Mouse (Mus musculus) gastrocnemius, postnatal 25 days (tissue): ENCODE results near the gene Gm21818. TPM values are rescaled to one million over a fixed set of nuclear protein-coding genes. Genes with fewer than 3 reads are reported as not detected.
"Not testable (repeated sequence)": the region's sequence is repeated elsewhere in the genome, so short reads cannot be mapped to it uniquely, and the experiment has no call there.

Experiments
- DNase-seq: peaks from one replicate; pipeline ENCODE4 v3.0.0; 2022
- long read RNA-seq, 2 experiments: library from polyadenylated mRNA; stranded (forward); transcript quantifications; one replicate each; pipeline ENCODE4 v2.0.0; 2021
- total RNA-seq, 2 experiments: library from RNA; stranded (reverse); gene quantifications; 1 replicate in 1 of 2; 2 replicates in 1 of 2; pipeline ENCODE4 v1.2.3; 2021

Gene Gm21818
- total RNA-seq, result not detected
- long read RNA-seq, experiment 1, result 0 reads
- long read RNA-seq, experiment 2, result 0 reads

DNA sequence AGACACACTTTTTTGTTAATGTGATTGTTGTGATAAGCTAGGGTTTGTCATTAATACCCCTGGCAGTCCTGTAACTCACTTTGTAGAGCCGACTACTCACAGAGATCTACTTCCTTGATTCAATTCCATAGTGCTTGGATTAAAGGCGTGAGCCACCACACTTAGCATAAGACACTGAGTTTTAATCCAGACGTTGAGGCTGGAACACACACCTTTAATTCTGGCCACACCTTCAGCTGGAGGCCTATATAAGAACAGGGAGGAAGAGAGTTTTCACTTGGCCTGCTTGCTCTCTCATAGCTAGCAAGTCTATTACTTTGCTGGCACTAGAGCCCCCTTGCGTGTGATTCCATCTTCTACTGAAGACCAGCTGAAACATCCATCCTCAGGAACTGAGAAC, at the start of gene Gm21818:
TSS of gene Gm21818 (plus strand) at position 301 of the 400 bp plus-strand sequence.
- not testable (repeated sequence) for DNase-seq

DNA sequence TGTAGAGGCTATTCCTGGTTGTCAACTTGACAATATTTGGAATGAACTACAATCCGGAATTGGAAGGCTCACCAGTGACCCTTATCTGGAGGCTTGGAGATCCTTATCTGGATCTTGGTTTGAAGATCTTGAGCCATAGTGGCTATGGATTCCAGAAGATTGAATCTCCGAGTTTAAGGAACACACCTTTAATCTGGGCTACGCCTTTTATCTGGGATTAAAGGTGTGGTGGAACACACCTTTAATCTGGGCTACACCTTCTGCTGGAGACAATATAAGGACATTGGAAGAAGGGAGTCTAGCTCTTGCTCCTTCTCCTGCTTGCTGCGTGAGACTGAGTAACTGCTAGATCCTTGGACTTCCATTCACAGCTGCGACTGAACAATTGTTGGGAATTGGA, 32.3 kb upstream of the Gm21818 start, which contains the start of gene Gm20767:
TSS of gene Gm20767 (plus strand) at position 301 of the 400 bp plus-strand sequence.
- DNase-seq, result not testable (repeated sequence)

- DNase-seq, result not testable (repeated sequence)
Observed at GRCm38 (mm10) chr13:120142348-120142747, 29.9 kb upstream of the Gm21818 start.

DNA sequence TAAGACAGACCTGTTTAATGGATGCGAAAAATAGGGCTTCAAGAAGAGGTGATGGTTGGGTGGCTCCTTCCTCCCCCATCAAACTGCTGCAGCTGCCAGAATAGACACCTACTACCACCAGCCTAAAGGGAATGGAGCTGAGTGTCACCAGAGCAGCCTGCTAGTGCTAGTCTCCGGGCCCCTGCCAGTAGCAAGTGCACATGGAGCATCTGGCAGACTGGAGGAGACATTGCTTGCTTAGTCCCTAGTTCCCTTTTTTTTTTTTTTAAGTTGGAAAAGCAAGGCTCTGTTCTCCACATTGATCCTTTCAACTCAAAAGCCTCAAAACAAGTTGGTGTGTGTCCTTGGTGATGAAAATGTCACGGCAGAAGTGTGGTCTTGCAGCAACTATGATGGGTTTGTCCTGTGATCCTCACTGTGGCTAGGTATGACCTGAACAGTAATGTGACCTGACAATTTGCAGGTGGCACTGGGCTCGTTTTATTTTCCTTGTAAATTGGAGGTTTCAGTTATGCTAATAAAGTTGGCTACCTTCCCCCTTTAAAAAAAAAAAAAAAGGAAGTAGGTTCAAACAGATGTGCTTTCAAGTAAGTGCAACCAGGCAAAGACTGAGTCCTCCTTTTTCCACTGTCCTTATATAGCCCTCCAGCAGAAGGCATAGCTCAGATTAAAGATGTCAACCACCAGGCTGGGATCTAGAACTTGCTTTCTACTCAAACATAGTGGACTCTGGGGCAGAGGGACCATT, 22.4 kb upstream of the Gm21818 start:
- not testable (repeated sequence) for DNase-seq

- not testable (repeated sequence) for DNase-seq
Observed at GRCm38 (mm10) chr13:120150589-120150988, 21.6 kb upstream of the Gm21818 start.

DNA sequence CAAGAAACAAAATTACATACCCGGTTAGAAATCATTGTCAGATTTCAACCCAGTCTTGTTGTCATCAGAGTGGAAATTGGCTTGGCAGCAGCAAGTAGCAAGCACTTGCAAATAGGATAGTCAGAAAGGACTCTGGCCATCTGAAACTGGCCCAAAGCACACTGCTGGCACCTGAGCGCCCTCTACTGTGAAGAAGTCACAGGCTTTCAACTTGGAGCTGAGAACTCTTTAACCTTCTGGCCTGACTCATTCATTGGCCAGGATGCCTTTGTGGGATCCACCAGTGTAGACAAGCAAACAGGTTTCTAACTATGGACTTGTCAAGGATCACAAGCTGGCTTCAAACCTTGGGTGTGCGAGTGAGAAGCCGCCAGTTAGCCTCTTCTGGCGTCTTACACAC, 3.9 kb upstream of the Gm21818 start:
- not testable (repeated sequence) for DNase-seq

- DNase-seq, result not testable (repeated sequence)
Observed at GRCm38 (mm10) chr13:120196189-120196821, 24.1 kb downstream of the Gm21818 start.

GRCm38 (mm10) chr13:120215847-120216246, 43.6 kb downstream of the Gm21818 start, which contains the start of gene Gm21762:
Gene Gm21762, minus strand, starts transcription at chr13:120215947.
- not testable (repeated sequence) for DNase-seq

- DNase-seq, result not testable (repeated sequence)
Observed at GRCm38 (mm10) chr13:120220922-120221321, 48.7 kb downstream of the Gm21818 start.

DNA sequence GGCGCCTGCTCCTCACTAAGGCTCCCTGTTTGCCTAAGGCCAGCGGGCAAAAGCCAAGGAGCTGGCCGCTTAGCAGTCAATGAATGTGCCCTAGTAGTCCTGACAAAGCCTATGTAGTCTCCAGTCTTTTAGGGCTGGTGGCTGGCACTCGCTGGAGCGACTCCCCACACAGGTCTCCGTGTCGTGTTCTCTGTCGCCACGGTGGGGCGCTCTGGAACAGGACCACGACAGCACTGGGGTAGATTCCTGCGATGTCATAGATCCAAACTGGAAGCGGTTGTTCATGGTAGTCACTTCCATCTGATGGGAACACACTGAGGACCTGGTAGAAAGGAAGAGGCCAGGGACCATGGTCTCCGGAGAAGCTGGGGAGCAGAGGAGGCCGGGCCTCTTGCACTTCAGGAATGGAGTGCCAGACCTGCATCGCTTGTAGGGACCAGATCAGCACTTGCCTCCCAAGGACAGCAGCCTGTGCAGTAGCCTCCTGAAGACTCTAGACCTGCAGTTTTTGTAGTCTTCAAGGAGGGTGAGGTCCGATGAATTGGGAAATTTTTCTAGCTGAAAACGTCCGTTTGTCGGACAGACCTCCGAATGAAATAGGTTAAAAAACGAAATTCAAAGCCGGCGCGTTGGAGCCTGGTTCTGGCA, 50.9 kb downstream of the Gm21818 start:
- not testable (repeated sequence) for DNase-seq

Other genes starting within 250 kb of the Gm21818 start
- gene Gm21761, start 243.2 kb upstream of the Gm21818 start, total RNA-seq, result not detected
- gene B020031M17Rik, start 221.6 kb upstream of the Gm21818 start, total RNA-seq, result not detected
- not detected for gene Gm36079, start 145.4 kb upstream of the Gm21818 start, total RNA-seq
- under 1 TPM in 1 of 2 experiments, not detected in 1; 0.16 TPM for gene Gm21188, start 120.2 kb upstream of the Gm21818 start, total RNA-seq
- gene Gm20767, start 32.2 kb upstream of the Gm21818 start, total RNA-seq, result not detected
- not detected for gene Gm21762, start 43.5 kb downstream of the Gm21818 start, total RNA-seq
- not detected for gene Gm21731, start 66.7 kb downstream of the Gm21818 start, total RNA-seq
- not detected for gene AF067061, start 90.7 kb downstream of the Gm21818 start, total RNA-seq
- gene BC147527, start 128.0 kb downstream of the Gm21818 start, total RNA-seq, result not detected
- not detected for gene Tcstv3, start 144.4 kb downstream of the Gm21818 start, total RNA-seq